Mouse (Mus musculus): ENCODE measurements at regions not wholly inside any gene's neighbourhood (a gene's known extent, or its start where the extent isn't known, plus 50 kb on each side); places are given as distances from the start of the nearest gene placed in this dataset.

- no peaks in the 10 kb centered on the region for H3K36me3 ChIP-seq (ENCODE audit: control insufficient read depth, insufficient read depth)
- TF ChIP-seq FOSL1 (IDR thresholded peaks at IDR 0.05; ENCODE audit: insufficient read depth, low read length, poor library complexity, severe bottlenecking) = no peak
- TF ChIP-seq CEBPB (IDR thresholded peaks at IDR 0.05; ENCODE audit: low read depth) = no peak
- no peak for TF ChIP-seq CTCF (IDR thresholded peaks at IDR 0.05; ENCODE audit: control insufficient read depth, insufficient read depth, insufficient read length)
- no peak for TF ChIP-seq USF1 (IDR thresholded peaks at IDR 0.05; ENCODE audit: low read depth)
- TF ChIP-seq MYOG (IDR thresholded peaks at IDR 0.05; ENCODE audit: control insufficient read depth, extremely low read depth, insufficient read length) = no peak
- TF ChIP-seq MYOD1 (IDR thresholded peaks at IDR 0.05; ENCODE audit: control insufficient read depth, insufficient read length, low read depth) = no peak
- TF ChIP-seq MAX (IDR thresholded peaks at IDR 0.05) = no peak
- no peaks in the 10 kb centered on the region for H3K79me2 ChIP-seq (ENCODE audit: control insufficient read depth, insufficient read depth)
- no peaks in the 10 kb centered on the region for H3K27me3 ChIP-seq (ENCODE audit: control insufficient read depth, insufficient read depth, insufficient read length)
- no peak overlapping the region for H3K4me3 ChIP-seq (ENCODE audit: insufficient read depth, poor library complexity, severe bottlenecking)
- no peaks in the 10 kb centered on the region for H3K79me3 ChIP-seq (ENCODE audit: low read depth)
- no peak overlapping the region for H3ac ChIP-seq (ENCODE audit: control insufficient read depth, insufficient read length, low read depth)
Measured at GRCm38 (mm10) chr3:124018618-124019017, 302.0 kb upstream of the Tram1l1 start.

- no peak for TF ChIP-seq CEBPB (IDR thresholded peaks at IDR 0.05; ENCODE audit: low read depth)
- TF ChIP-seq USF1 (IDR thresholded peaks at IDR 0.05; ENCODE audit: low read depth) = no peak
- TF ChIP-seq MYOG (IDR thresholded peaks at IDR 0.05; ENCODE audit: control insufficient read depth, extremely low read depth, insufficient read length) = no peak
- no peak for TF ChIP-seq FOSL1 (IDR thresholded peaks at IDR 0.05; ENCODE audit: insufficient read depth, low read length, poor library complexity, severe bottlenecking)
- no peak for TF ChIP-seq CTCF (IDR thresholded peaks at IDR 0.05; ENCODE audit: control insufficient read depth, insufficient read depth, insufficient read length)
- no peak for TF ChIP-seq MAX (IDR thresholded peaks at IDR 0.05)
- no peak for TF ChIP-seq MYOD1 (IDR thresholded peaks at IDR 0.05; ENCODE audit: control insufficient read depth, insufficient read length, low read depth)
- H3K4me3 ChIP-seq (ENCODE audit: insufficient read depth, poor library complexity, severe bottlenecking) = no peak overlapping the region
- no peaks in the 10 kb centered on the region for H3K79me2 ChIP-seq (ENCODE audit: control insufficient read depth, insufficient read depth)
- H3K27me3 ChIP-seq (ENCODE audit: control insufficient read depth, insufficient read depth, insufficient read length) = no peaks in the 10 kb centered on the region
- no peaks in the 10 kb centered on the region for H3K79me3 ChIP-seq (ENCODE audit: low read depth)
- H3ac ChIP-seq (ENCODE audit: control insufficient read depth, insufficient read length, low read depth) = no peak overlapping the region
- no peaks in the 10 kb centered on the region for H3K36me3 ChIP-seq (ENCODE audit: control insufficient read depth, insufficient read depth)
Measured at GRCm38 (mm10) chr3:124026188-124026587, 294.5 kb upstream of the Tram1l1 start.

- H3K79me3 ChIP-seq (ENCODE audit: low read depth) = no peaks in the 10 kb centered on the region
- H3K79me2 ChIP-seq (ENCODE audit: control insufficient read depth, insufficient read depth) = no peaks in the 10 kb centered on the region
- no peaks in the 10 kb centered on the region for H3K27me3 ChIP-seq (ENCODE audit: control insufficient read depth, insufficient read depth, insufficient read length)
- no peaks in the 10 kb centered on the region for H3K36me3 ChIP-seq (ENCODE audit: control insufficient read depth, insufficient read depth)
- TF ChIP-seq MYOG (IDR thresholded peaks at IDR 0.05; ENCODE audit: control insufficient read depth, extremely low read depth, insufficient read length) (no peak), USF1 (IDR thresholded peaks at IDR 0.05; ENCODE audit: low read depth) (no peak), FOSL1 (IDR thresholded peaks at IDR 0.05; ENCODE audit: insufficient read depth, low read length, poor library complexity, severe bottlenecking) (no peak), CTCF (IDR thresholded peaks at IDR 0.05; ENCODE audit: control insufficient read depth, insufficient read depth, insufficient read length) (no peak)
- no peak overlapping the region for H3K4me3 ChIP-seq (ENCODE audit: insufficient read depth, poor library complexity, severe bottlenecking)
- no peak overlapping the region for H3ac ChIP-seq (ENCODE audit: control insufficient read depth, insufficient read length, low read depth)
Measured at GRCm38 (mm10) chr3:124067061-124067460, 253.6 kb upstream of the Tram1l1 start.

GRCm38 (mm10) chr3:124067538-124067937, 253.1 kb upstream of the Tram1l1 start:
- Histone ChIP-seq H3K79me2 (ENCODE audit: control insufficient read depth, insufficient read depth) (no peaks in the 10 kb centered on the region), H3K27me3 (ENCODE audit: control insufficient read depth, insufficient read depth, insufficient read length) (no peaks in the 10 kb centered on the region), H3K79me3 (ENCODE audit: low read depth) (no peaks in the 10 kb centered on the region), H3K4me3 (ENCODE audit: insufficient read depth, poor library complexity, severe bottlenecking) (no peak overlapping the region), H3K36me3 (ENCODE audit: control insufficient read depth, insufficient read depth) (no peaks in the 10 kb centered on the region), H3ac (ENCODE audit: control insufficient read depth, insufficient read length, low read depth) (no peak overlapping the region)
- TF ChIP-seq FOSL1 (IDR thresholded peaks at IDR 0.05; ENCODE audit: insufficient read depth, low read length, poor library complexity, severe bottlenecking) = no peak
- no peak for TF ChIP-seq CTCF (IDR thresholded peaks at IDR 0.05; ENCODE audit: control insufficient read depth, insufficient read depth, insufficient read length)
- no peak for TF ChIP-seq MYOD1 (IDR thresholded peaks at IDR 0.05; ENCODE audit: control insufficient read depth, insufficient read length, low read depth)
- no peak for TF ChIP-seq MAX (IDR thresholded peaks at IDR 0.05)

- TF ChIP-seq USF1 (IDR thresholded peaks at IDR 0.05; ENCODE audit: low read depth) (no peak), CTCF (IDR thresholded peaks at IDR 0.05; ENCODE audit: control insufficient read depth, insufficient read depth, insufficient read length) (no peak), MAX (IDR thresholded peaks at IDR 0.05) (no peak), CEBPB (IDR thresholded peaks at IDR 0.05; ENCODE audit: low read depth) (no peak), FOSL1 (IDR thresholded peaks at IDR 0.05; ENCODE audit: insufficient read depth, low read length, poor library complexity, severe bottlenecking) (no peak), MYOD1 (IDR thresholded peaks at IDR 0.05; ENCODE audit: control insufficient read depth, insufficient read length, low read depth) (no peak), MYOG (IDR thresholded peaks at IDR 0.05; ENCODE audit: control insufficient read depth, extremely low read depth, insufficient read length) (no peak)
- Histone ChIP-seq H3K79me3 (ENCODE audit: low read depth) (no peaks in the 10 kb centered on the region), H3K27me3 (ENCODE audit: control insufficient read depth, insufficient read depth, insufficient read length) (no peaks in the 10 kb centered on the region), H3K79me2 (ENCODE audit: control insufficient read depth, insufficient read depth) (no peaks in the 10 kb centered on the region), H3K36me3 (ENCODE audit: control insufficient read depth, insufficient read depth) (no peaks in the 10 kb centered on the region), H3K4me3 (ENCODE audit: insufficient read depth, poor library complexity, severe bottlenecking) (no peak overlapping the region), H3ac (ENCODE audit: control insufficient read depth, insufficient read length, low read depth) (no peak overlapping the region)
Measured at GRCm38 (mm10) chr3:124067971-124068370, 252.7 kb upstream of the Tram1l1 start.

DNA sequence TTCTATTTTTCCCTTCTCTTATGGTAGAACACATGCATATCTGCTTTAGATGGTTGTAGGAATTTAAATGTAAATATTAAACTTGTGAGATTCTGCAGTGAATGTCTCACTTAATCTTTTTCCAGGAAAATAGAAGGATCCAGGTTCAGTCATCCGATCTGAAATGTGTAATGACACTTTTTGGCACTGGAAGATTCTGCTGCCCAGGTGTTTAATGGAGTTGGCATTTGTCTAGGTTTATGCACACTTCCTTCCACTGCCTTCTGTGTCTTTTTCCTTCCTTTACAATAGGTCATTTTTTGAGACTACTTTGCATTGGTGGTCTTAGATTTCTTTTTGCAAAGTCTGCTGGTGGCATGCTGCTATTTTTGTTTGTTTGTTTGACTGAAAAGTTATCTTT, 251.5 kb upstream of the Tram1l1 start:
- TF ChIP-seq USF1 (IDR thresholded peaks at IDR 0.05; ENCODE audit: low read depth) = no peak
- TF ChIP-seq MYOD1 (IDR thresholded peaks at IDR 0.05; ENCODE audit: control insufficient read depth, insufficient read length, low read depth) = no peak
- TF ChIP-seq FOSL1 (IDR thresholded peaks at IDR 0.05; ENCODE audit: insufficient read depth, low read length, poor library complexity, severe bottlenecking) = no peak
- no peak for TF ChIP-seq MYOG (IDR thresholded peaks at IDR 0.05; ENCODE audit: control insufficient read depth, extremely low read depth, insufficient read length)
- no peak for TF ChIP-seq CTCF (IDR thresholded peaks at IDR 0.05; ENCODE audit: control insufficient read depth, insufficient read depth, insufficient read length)
- no peak for TF ChIP-seq CEBPB (IDR thresholded peaks at IDR 0.05; ENCODE audit: low read depth)
- TF ChIP-seq MAX (IDR thresholded peaks at IDR 0.05) = no peak
- Histone ChIP-seq H3K27me3 (ENCODE audit: control insufficient read depth, insufficient read depth, insufficient read length) (no peaks in the 10 kb centered on the region), H3ac (ENCODE audit: control insufficient read depth, insufficient read length, low read depth) (no peak overlapping the region), H3K4me3 (ENCODE audit: insufficient read depth, poor library complexity, severe bottlenecking) (no peak overlapping the region), H3K79me3 (ENCODE audit: low read depth) (no peaks in the 10 kb centered on the region), H3K36me3 (ENCODE audit: control insufficient read depth, insufficient read depth) (no peaks in the 10 kb centered on the region), H3K79me2 (ENCODE audit: control insufficient read depth, insufficient read depth) (no peaks in the 10 kb centered on the region)
